Mouse (Mus musculus): ENCODE measurements around the gene Ocel1.
A peak's percentile ranks its signal among the peaks of the same experiment; 100 is the strongest.

GRCm38 (mm10) chr8:71405401-71406098 is 34.5 kb downstream of the Ocel1 start, which contains the start of gene Ankle1:
- TF ChIP-seq GATA1 (IDR thresholded peaks at IDR 0.05; ENCODE audit: borderline replicate concordance, low read length) = no peak
- TF ChIP-seq FLI1 (IDR thresholded peaks at IDR 0.05; ENCODE audit: low read length) = peak; percentile 43; the same call in 1 of the 2 replicates

All from megakaryocyte, embryonic 14.5 days (primary cell).